Mouse (Mus musculus) spleen, postnatal 14 days (tissue): Measurements from ENCODE around the gene Metap1.
"Not testable (repeated sequence)": the region's sequence is repeated elsewhere in the genome, so short reads cannot be mapped to it uniquely, and the experiment has no call there.

Experiments used
- DNase-seq, 2 experiments: peaks; one replicate each; pipeline ENCODE4 v3.0.0; 2021 to 2022; ENCODE audit warnings: low spot score in 2 of 2

The Metap1 gene

DNA sequence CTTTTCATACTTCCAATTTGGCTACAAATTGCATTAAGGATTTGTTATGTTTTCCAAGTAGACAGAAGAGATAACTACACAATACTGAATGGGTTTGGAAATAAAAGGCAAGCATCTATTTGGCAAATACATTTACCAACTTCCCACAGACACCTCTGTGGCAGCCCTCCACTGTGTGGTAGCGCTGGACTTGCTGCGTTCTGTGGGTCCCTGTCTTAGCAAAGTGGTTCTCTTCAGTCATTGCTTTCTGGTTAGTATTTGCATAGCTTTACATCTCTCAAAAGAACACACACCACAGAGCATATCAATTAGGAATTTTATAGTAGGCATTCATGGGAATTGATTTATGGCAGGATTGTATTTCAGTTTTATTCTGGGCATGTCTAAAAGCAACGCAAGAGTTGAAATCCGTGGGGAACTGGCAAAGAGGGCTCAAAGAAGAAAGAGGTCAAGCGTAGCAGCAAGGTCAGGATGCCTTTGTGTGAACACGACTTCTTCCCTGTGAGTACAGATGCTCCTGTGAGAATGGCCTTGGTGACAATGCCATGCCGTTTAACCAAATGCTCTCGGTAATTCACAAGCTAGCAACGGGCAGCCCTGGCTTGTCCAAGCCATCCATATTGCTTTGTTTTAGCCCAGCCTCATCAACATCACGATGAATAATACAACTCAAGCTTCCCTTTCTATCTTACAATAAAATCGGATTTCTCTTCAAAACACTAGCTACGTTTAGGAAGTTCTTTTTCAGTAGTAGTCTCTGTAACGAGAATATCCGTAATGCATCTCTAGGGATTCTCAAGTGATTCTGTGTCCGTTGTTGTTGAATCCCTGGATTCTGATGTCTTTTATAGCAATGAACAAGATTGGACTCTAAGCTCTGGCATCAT is 10.8 kb upstream of the Metap1 start:
- DNase-seq: no peak

DNA sequence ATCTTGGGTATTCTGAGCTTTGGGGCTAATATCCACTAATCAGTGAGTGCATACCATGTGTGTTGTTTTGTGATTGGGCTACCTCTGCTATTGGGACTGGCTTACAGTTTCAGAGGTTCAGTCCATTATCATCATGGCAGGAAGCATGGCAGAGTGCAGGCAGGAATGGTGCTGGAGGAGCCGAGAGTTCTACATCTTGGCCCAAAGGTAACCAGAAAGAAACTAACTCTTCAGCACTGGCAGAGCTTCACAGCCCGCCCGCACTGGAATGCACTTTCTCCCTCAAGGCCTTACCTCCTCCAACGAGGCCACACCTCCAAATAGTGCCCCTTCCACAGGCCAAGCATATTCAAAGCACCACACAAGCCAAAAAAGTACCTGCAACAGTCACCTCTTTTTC is 9.4 kb upstream of the Metap1 start:
- no peak for DNase-seq

DNA sequence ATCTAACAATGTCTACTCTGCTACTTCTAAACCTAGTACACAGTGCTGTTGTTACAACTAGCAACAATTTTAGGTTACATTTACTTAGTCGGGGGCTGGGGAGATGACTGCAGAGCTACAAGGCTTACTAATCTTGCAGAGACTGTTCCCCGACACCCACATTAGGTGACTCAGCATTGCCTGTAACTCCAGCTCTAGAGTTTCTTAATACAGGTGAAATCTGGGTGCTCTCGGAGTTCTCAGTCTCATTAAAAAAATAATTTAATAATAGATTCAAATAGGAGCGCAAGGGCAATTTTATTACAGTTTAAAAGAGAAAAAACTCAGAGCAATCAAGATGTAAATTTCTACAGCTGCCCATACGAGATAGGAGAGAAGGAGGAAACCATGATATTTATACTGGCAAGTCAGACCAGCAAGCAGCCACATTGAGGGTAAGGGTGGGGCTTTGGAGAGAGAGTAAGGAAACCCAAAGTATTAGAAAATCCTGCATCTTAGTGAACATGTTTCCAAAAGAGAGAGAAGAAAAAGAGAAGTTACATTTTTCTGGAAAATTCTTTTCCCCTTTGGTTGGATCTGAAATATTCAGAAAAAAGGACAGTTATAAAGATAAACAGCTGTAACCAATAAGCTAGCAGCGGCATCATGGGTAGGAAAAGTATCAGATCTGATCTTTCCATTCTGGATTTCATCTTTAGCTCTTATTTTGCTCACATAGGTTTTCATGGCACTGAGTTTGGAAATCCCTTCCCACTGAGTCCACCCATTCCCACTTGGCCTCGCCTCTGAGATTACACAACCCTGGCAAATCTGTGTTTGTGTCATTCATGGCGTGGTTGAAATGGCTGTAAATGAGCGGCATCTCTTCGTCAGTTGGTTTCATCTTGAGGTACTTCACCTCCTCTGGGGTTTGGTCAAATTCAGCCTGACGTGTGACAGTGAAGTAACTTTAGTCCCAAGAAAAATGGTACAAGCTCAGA is 6.1 kb upstream of the Metap1 start:
- DNase-seq: no peak

GRCm38 (mm10) chr3:138494565-138494964 is 5.2 kb upstream of the Metap1 start:
- DNase-seq: no peak

GRCm38 (mm10) chr3:138493668-138494067 is 4.4 kb upstream of the Metap1 start:
- DNase-seq: no peak

DNA sequence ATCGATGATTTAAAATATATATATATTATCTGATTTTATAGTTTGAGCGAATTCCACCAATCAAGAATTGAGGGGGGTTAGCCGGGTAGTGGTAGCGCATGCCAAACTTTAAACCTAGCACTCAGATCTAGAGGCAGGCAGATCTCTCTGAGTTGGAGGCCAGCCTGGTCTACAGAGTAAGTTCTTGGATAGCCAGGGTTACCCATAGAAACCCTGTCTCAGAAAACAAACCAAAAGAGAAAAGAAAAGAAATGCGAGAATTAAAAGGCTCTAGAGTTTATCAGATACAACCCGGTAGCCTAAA is 671 bp upstream of the Metap1 start:
- DNase-seq: no peak

DNA sequence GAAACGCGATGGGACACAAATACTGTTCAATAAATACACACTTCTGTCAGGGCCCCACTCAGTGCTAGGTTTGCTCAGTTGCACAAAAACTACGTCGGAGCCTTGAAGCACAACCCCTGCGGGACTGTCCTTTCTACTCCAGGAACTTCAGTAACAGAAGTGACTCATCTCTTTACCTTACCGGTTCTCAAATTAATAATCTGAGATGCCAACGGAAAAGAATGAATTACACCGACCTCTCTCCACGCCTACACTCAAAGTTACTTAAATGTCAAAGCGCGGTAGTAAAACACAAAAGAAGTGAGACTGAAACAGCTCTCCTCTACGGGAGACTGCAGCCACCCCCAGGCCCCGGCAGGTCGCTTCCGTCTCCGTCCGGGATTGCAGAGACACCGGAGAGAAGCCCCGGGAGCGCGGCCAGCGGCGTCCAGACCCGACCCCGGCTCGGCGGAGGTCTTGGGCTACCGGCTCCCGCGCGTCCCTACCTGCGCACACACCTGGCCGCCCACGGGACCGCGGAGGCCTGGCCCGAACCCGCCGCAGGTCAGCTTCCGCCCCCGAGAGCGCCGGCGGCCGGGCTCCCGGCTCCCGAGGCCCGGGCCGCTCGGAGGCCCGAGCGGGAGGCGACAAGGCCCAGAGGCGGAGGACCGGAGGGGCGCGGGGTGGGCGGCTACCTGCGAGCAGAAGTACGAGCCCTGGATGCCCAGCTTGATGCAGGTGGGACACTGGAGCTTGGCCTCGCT is 560 bp downstream of the Metap1 start:
- DNase-seq: no peak

GRCm38 (mm10) chr3:138483240-138483639 is 6.1 kb downstream of the Metap1 start:
- no peak for DNase-seq

- DNase-seq: no peak
These were observed 7.6 kb downstream of the Metap1 start for GRCm38 (mm10) chr3:138481526-138482284.

DNA sequence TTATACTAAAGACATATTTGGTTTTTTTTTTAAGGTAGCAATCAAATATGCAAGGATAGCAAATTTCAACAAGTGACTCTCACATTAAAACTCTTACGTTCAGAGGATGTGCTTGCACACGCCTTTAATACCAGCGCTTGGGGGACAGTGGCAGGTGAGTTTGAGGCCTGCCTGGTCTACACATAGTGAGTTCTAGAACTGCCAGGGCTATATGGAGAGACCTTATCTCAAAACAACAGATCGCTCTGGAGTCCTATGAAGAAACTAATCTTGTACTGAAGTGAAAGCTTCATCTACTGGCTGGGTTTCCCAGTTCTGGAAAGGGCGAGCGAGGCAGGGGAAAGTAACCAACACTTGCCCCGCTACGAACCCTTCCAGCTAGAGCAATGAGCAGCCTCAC is 9.8 kb downstream of the Metap1 start:
- no peak for DNase-seq

- DNase-seq: no peak
These were observed 18.2 kb downstream of the Metap1 start for GRCm38 (mm10) chr3:138471066-138471465.

DNA sequence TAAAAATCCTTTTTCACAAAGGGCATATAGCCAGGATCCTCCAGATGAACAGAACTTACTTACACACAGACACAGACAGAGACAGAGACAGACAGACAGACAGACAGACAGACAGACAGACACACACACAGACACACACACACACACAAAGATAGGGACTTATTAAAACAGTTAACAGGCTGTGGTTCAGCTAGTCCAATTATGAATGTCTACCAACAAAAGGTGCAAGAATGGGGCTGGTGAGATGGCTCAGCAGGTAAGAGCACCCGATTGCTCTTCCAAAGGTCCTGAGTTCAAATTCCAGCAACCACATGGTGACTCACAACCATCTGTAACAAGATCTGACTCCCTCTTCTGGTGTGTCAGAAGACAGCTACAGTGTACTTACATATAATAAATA is 22.7 kb downstream of the Metap1 start:
- DNase-seq: not testable (repeated sequence)

DNA sequence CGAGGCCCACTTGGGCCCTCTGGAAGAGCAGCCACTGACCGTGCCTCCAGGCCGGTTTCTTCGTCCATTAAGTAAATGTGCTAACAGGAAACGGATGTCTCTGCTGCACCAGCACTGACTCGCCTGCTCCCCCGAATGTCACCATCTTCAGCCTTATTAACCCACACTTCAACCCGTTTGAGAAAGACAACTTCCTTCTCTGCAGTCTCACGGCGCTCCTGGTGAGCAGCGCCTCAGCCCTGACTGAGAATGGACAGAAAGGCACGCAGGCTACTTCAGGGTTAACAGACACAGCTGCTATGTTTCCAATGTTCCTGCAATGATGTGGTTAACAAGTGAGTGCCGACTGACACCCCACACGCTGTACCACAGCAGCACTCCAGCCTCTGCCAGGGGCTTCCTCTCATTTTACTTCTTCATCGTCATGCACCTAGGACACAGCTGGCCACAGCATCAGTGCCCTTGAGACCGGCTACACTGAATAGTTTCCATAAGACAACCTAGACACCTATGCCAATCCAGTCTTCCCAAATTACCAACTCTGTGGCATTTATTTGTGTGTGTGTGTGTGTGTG is 24.7 kb downstream of the Metap1 start:
- no peak for DNase-seq

GRCm38 (mm10) chr3:138463807-138464206 is 25.5 kb downstream of the Metap1 start:
- DNase-seq: no peak

DNA sequence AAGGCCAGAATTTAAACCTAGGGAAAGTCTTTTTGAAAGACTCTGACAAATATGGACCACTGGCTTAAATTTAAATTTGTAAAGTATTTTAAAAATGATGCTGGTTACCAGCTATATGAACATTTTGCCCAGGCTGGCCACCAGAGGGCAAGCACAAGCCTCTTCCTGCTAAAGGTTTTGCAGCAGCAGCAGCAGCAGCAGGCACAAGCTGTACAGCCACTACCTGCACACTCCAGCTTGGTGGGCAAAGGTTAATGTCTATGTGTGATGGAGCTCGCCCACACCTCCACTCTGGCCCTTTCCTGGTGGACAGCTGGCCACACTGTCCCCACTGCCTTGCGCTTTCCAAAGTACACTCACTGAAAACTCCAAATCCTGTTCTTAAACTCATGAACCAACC is 26.2 kb downstream of the Metap1 start:
- no peak for DNase-seq

DNA sequence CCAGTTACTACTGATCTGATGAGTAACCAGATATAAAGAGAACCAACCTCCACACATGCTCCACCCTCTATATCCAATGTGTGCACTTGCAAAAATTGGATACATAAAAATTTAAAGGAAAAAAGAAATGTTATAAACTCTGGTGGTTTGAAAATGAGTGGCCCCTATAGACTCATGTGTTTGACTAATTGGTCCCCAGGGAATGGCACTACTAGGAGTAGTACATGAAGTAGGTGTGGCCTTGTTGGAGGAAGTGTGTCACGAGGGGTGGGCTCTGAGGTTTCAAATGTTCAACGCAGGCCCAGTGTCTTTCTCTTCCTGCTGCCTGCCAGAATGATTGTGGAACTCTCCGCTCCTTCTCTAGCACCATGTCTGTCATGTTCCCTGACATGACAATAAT is 27.5 kb downstream of the Metap1 start:
- DNase-seq: no peak

- no peak for DNase-seq
These were observed 29.1 kb downstream of the Metap1 start for GRCm38 (mm10) chr3:138460260-138460659.

DNA sequence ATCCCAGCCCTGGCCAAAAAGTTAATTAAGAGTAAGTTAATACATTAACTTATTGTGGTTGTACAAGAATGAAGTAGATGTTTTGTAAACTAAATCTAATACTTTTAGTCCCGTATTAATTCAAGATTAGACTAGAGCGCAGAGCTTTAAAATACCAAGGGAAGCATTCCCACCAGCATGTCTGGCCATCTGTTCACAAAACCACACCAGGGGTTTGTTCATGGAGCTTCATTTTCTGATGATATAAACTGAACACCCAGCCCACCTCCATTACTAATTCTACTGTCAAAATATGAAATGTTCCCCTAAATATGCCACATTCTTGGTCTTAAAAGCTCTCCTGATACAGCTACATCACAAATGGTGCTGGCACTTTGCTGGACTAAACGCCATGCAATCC is 30.9 kb downstream of the Metap1 start:
- no peak for DNase-seq

GRCm38 (mm10) chr3:138454711-138455435 is 34.4 kb downstream of the Metap1 start:
- no peak for DNase-seq

DNA sequence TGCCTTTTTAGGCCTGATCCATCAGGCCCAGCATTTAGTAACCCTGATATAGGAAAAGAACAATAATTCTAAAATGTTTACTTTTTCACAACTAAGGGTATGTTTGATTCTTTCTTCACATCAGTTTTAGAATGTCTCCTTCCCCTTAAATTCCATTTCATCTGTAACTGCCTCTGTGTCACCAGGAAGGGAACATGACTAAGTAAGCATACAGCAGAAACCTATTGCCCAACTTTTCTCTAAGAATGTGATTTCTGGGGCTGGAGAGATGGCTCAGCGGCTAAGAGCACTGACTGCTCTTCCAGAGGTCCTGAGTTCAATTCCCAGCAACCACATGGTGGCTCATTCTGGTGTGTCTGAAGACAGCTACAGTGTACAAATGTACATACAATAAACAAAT is 35.1 kb downstream of the Metap1 start:
- no peak for DNase-seq
